Mouse (Mus musculus): ENCODE measurements around the gene Hspb7. TPM values are rescaled to one million over a fixed set of nuclear protein-coding genes. Genes with fewer than 3 reads are reported as not detected.

Hspb7 gene
- total RNA-seq, 2 experiments from 2014 or later = 198 to 366 TPM

- intact Hi-C loops (cut with DNase I) = no loop called here
- DNase-seq = no peak
Measured at GRCm38 (mm10) chr4:141411430-141411992, 9.1 kb upstream of the Hspb7 start.

- no peak for DNase-seq
- intact Hi-C loops (cut with DNase I) = no loop called here
Measured at GRCm38 (mm10) chr4:141415924-141416323, 4.7 kb upstream of the Hspb7 start, which contains the start of gene Clcnkb. Clcnkb (minus strand) TSS chr4:141416014.

- intact Hi-C loops (cut with DNase I) = no loop called here
- DNase-seq = no peak
Measured at GRCm38 (mm10) chr4:141419398-141420191, 984 bp upstream of the Hspb7 start.

- intact Hi-C loops (cut with DNase I) = no loop called here
- DNase-seq = no peak
Measured at GRCm38 (mm10) chr4:141420886-141421285, 307 bp downstream of the Hspb7 start.

GRCm38 (mm10) chr4:141421423-141421822 lies 844 bp downstream of the Hspb7 start:
- peak; percentile 62 to 65 for DNase-seq
- intact Hi-C loops (cut with DNase I) = no loop called here

- intact Hi-C loops (cut with DNase I) = no loop called here
- no peak for DNase-seq
Measured at GRCm38 (mm10) chr4:141422841-141423240, 2.3 kb downstream of the Hspb7 start.

GRCm38 (mm10) chr4:141423288-141423687 lies 2.7 kb downstream of the Hspb7 start:
- intact Hi-C loops (cut with DNase I) = no loop called here
- DNase-seq = no peak

- intact Hi-C loops (cut with DNase I) = no loop called here
- DNase-seq = no peak
Measured at GRCm38 (mm10) chr4:141423691-141424431, 3.3 kb downstream of the Hspb7 start.

GRCm38 (mm10) chr4:141425484-141426479 lies 5.2 kb downstream of the Hspb7 start:
- peak in 1 of 2 experiments; percentile 45 for DNase-seq
- intact Hi-C loops (cut with DNase I) = no loop called here

- intact Hi-C loops (cut with DNase I) = no loop called here
Measured at GRCm38 (mm10) chr4:141426796-141427745, 6.5 kb downstream of the Hspb7 start.

GRCm38 (mm10) chr4:141427921-141428320 lies 7.3 kb downstream of the Hspb7 start:
- intact Hi-C loops (cut with DNase I) = no loop called here
- no peak for DNase-seq

More at GRCm38 (mm10) chr4:141426796-141427745, 6.5 kb downstream of the Hspb7 start:
- no peak for DNase-seq

- no peak for DNase-seq
- intact Hi-C loops (cut with DNase I) = no loop called here
Measured at GRCm38 (mm10) chr4:141429381-141429780, 8.8 kb downstream of the Hspb7 start.

GRCm38 (mm10) chr4:141429847-141430246 lies 9.3 kb downstream of the Hspb7 start:
- intact Hi-C loops (cut with DNase I) = loop anchor here (2.0 to 5.0 kb wide), 3 partner anchors 25 to 131 kb away; no protein-coding TSS in a partner anchor
- no peak for DNase-seq

- intact Hi-C loops (cut with DNase I) = loop anchor here (2.0 to 5.0 kb wide), 3 partner anchors 26 to 130 kb away; no protein-coding TSS in a partner anchor
- peak; percentile 61 to 68 for DNase-seq
Measured at GRCm38 (mm10) chr4:141430997-141431396, 10.4 kb downstream of the Hspb7 start.

- intact Hi-C loops (cut with DNase I) = loop anchor here (5.0 kb wide), 1 partner anchor 75 kb away; no protein-coding TSS in a partner anchor
- no peak for DNase-seq
Measured at GRCm38 (mm10) chr4:141432666-141433065, 12.1 kb downstream of the Hspb7 start.

- DNase-seq = no peak
- intact Hi-C loops (cut with DNase I) = loop anchor here (5.0 kb wide), 1 partner anchor 74 kb away; no protein-coding TSS in a partner anchor
Measured at GRCm38 (mm10) chr4:141433191-141433590, 12.6 kb downstream of the Hspb7 start.

- intact Hi-C loops (cut with DNase I) = no loop called here
- no peak for DNase-seq
Measured at GRCm38 (mm10) chr4:141435974-141436373, 15.4 kb downstream of the Hspb7 start, which contains the start of gene Srarp. Srarp (minus strand) TSS chr4:141436105.

GRCm38 (mm10) chr4:141439083-141439803 lies 18.7 kb downstream of the Hspb7 start:
- intact Hi-C loops (cut with DNase I) = no loop called here
- DNase-seq = no peak
